Mouse (Mus musculus) thymus, adult 2 months (tissue): ENCODE results near the gene Zfp444.

ENCODE experiments used
- CTCF ChIP-seq: fragments of 200-500 bp; IDR thresholded peaks from 2 replicates; pipeline ENCODE4 v1.5.1; 2012; ENCODE audit warnings: mild to moderate bottlenecking, control low read depth, low read length, moderate library complexity, borderline replicate concordance; ENCODE audit not compliant: control insufficient read depth, poor library complexity, insufficient read depth; ENCODE audit errors: extremely low read depth
- POLR2A ChIP-seq: fragments of 200-500 bp; IDR thresholded peaks from 2 replicates; pipeline ENCODE4 v1.6.1; 2012; ENCODE audit warnings: mild to moderate bottlenecking, low read length, control low read depth, moderate library complexity; ENCODE audit not compliant: control insufficient read depth, poor library complexity, insufficient read depth; ENCODE audit errors: extremely low read depth

- no peak for TF ChIP-seq CTCF
- no peak for TF ChIP-seq POLR2A
Measured at GRCm38 (mm10) chr7:6146194-6146981, 25.6 kb upstream of the Zfp444 start.
